Comparison of ENCODE assay signal across 18 mouse cellular contexts in genomic region chr10:81636338-81636737, GRCm38 (mm10). TPM values are rescaled to one million over a fixed set of nuclear protein-coding genes. Genes with fewer than 3 reads are reported as not detected.
A peak's percentile ranks its signal among the peaks of the same experiment; 100 is the strongest.
DNase-seq lines count a peak whose midpoint lies in the region; ATAC-seq and TF ChIP-seq lines count a peak whose summit lies in the region.
"Had no signal": no experiment of that assay in that cellular context is flagged by ENCODE, and none has a peak within 500 bp of the region (broad histone marks: within the 10 kb centered on the region; RNA-seq: fewer than 3 reads in every experiment).

No protein-coding gene starts in this region.

- no peak for TF ChIP-seq EP300 in MEL (IDR thresholded peaks at IDR 0.05; ENCODE audit: low read depth in 1 of 2, low read length in 2 of 2)

- TF ChIP-seq RAD21 in MEL (IDR thresholded peaks at IDR 0.05; ENCODE audit: low read depth, low read length) = no peak

- no peaks in the 10 kb centered on the region for H3K36me3 ChIP-seq in midbrain, embryonic 11.5 days (ENCODE audit: control insufficient read depth, insufficient read depth, low read length)
- H3K36me3 ChIP-seq in midbrain, embryonic 16.5 days (ENCODE audit: control insufficient read depth, insufficient read depth, low read length) = no peaks in the 10 kb centered on the region
- H3K36me3 ChIP-seq in MEL (ENCODE audit: control insufficient read depth in 1 of 2, insufficient read depth in 2 of 2, low read length in 2 of 2) = peaks cover 0 to 6% of the 10 kb centered on the region in 2 experiments; a peak in 2 of 4 replicates
- H3K36me3 ChIP-seq in embryonic facial prominence, embryonic 10.5 days (replicated peaks) = no peaks in the 10 kb centered on the region
- H3K36me3 ChIP-seq: embryonic facial prominence, embryonic 13.5 days; heart, embryonic 10.5 days had no signal

- TF ChIP-seq CTCF in MEL (IDR thresholded peaks at IDR 0.05 in 2 of 3, conservative IDR thresholded peaks at IDR 0.05 in 1 of 3; ENCODE audit: control insufficient read depth in 1 of 3, insufficient read depth in 1 of 3, low read depth in 2 of 3, low read length in 3 of 3, poor library complexity in 1 of 3, severe bottlenecking in 1 of 3) = no peak

- no peaks in the 10 kb centered on the region for H3K79me2 ChIP-seq in MEL (ENCODE audit: control insufficient read depth, insufficient read depth, low read length, poor library complexity)

- ATAC-seq in midbrain, embryonic 11.5 days (ENCODE audit: low FRiP score) = no peak
- no peak for ATAC-seq in midbrain, embryonic 16.5 days
- ATAC-seq: forebrain, embryonic 14.5 days; hindbrain, postnatal 0 days; Patski had no signal

- TF ChIP-seq POLR2A in MEL (IDR thresholded peaks at IDR 0.05; ENCODE audit: control insufficient read depth in 1 of 2, insufficient read depth in 1 of 2, low read depth in 1 of 2, low read length in 2 of 2, poor library complexity in 1 of 2) = no peak

- WGBS in midbrain, embryonic 11.5 days = 23% methylated on average over 8 of the region's 8 CpGs
- WGBS in midbrain, embryonic 16.5 days = 16% methylated on average over 8 of the region's 8 CpGs
- 19% methylated on average over 8 of the region's 8 CpGs for WGBS in embryonic facial prominence, embryonic 10.5 days

- peaks cover 8% of the 10 kb centered on the region for H3K4me1 ChIP-seq in midbrain, embryonic 11.5 days (ENCODE audit: control insufficient read depth, insufficient read depth, low read length)
- H3K4me1 ChIP-seq in midbrain, embryonic 16.5 days (ENCODE audit: control insufficient read depth, insufficient read depth, low read length) = peaks cover 10% of the 10 kb centered on the region
- H3K4me1 ChIP-seq in MEL (ENCODE audit: control insufficient read depth in 1 of 2, insufficient read depth in 2 of 2, low read length in 2 of 2) = peaks cover 0 to 10% of the 10 kb centered on the region in 2 experiments; a peak in 3 of 4 replicates
- H3K4me1 ChIP-seq in embryonic facial prominence, embryonic 10.5 days = peaks cover 24% of the 10 kb centered on the region

- H3K9ac ChIP-seq in midbrain, embryonic 11.5 days (ENCODE audit: low read length) = no peak overlapping the region
- no peak overlapping the region for H3K9ac ChIP-seq in midbrain, embryonic 16.5 days (ENCODE audit: low read depth, low read length)
- H3K9ac ChIP-seq in MEL (ENCODE audit: control insufficient read depth, low read depth, low read length, poor library complexity, severe bottlenecking) = no peak overlapping the region
- H3K9ac ChIP-seq: embryonic facial prominence, embryonic 13.5 days; hindbrain, embryonic 13.5 days had no signal

- no peak overlapping the region for H3K4me2 ChIP-seq in midbrain, embryonic 11.5 days
- no peak overlapping the region for H3K4me2 ChIP-seq in midbrain, embryonic 16.5 days (ENCODE audit: low read length)
- H3K4me2 ChIP-seq: embryonic facial prominence, embryonic 13.5 days; hindbrain, embryonic 13.5 days had no signal

- no peak overlapping the region for H3K4me3 ChIP-seq in midbrain, embryonic 11.5 days (ENCODE audit: low read depth, low read length)
- no peak overlapping the region for H3K4me3 ChIP-seq in midbrain, embryonic 16.5 days (ENCODE audit: low read depth, low read length)
- no peak overlapping the region for H3K4me3 ChIP-seq in MEL (ENCODE audit: control insufficient read depth in 1 of 2, insufficient read depth in 1 of 2, low read depth in 2 of 2, low read length in 2 of 2)
- H3K4me3 ChIP-seq in embryonic facial prominence, embryonic 10.5 days = 0 out of 2 replicates have a peak overlapping the region, but pooled peaks have one; percentile 2
- H3K4me3 ChIP-seq: embryonic facial prominence, embryonic 13.5 days; gastrocnemius, adult 2 months; heart, embryonic 10.5 days; hindbrain, embryonic 13.5 days had no signal

- peak; percentile 5 for DNase-seq in kidney, postnatal 10 days
- no peak for DNase-seq in kidney, adult 11 months
- peak; percentile 54 for DNase-seq in midbrain, embryonic 11.5 days (ENCODE audit: low spot score, missing footprints)
- DNase-seq in MEL (ENCODE audit: low read depth, low spot score) = peak; percentile 42
- no peak for DNase-seq in embryonic facial prominence, embryonic 10.5 days (ENCODE audit: low spot score)
- DNase-seq in urinary bladder, postnatal 25 days (ENCODE audit: low spot score) = no peak
- DNase-seq: adrenal gland, adult 8-10 months; adrenal gland, postnatal 36 days; gastrocnemius, adult 2 months; heart, adult 18-20 months; heart, postnatal 10 days had no signal

- no peak overlapping the region for H3K27ac ChIP-seq in midbrain, embryonic 11.5 days (ENCODE audit: low read depth, low read length)
- H3K27ac ChIP-seq in midbrain, embryonic 16.5 days (ENCODE audit: low read length) = no peak overlapping the region
- H3K27ac ChIP-seq in MEL (ENCODE audit: control insufficient read depth, low read depth, low read length) = no peak overlapping the region
- no peak overlapping the region for H3K27ac ChIP-seq in embryonic facial prominence, embryonic 10.5 days (replicated peaks)
- H3K27ac ChIP-seq: embryonic facial prominence, embryonic 13.5 days; gastrocnemius, adult 2 months; heart, embryonic 10.5 days; hindbrain, embryonic 13.5 days; hindbrain, postnatal 0 days had no signal

- H3K27me3 ChIP-seq in midbrain, embryonic 11.5 days (ENCODE audit: control insufficient read depth, insufficient read depth, low read length) = no peaks in the 10 kb centered on the region
- H3K27me3 ChIP-seq in midbrain, embryonic 16.5 days (ENCODE audit: control insufficient read depth, insufficient read depth, low read depth, low read length) = no peaks in the 10 kb centered on the region
- H3K27me3 ChIP-seq in MEL (ENCODE audit: control insufficient read depth in 1 of 2, insufficient read depth in 2 of 2, low read length in 2 of 2) = no peaks in the 10 kb centered on the region
- H3K27me3 ChIP-seq in embryonic facial prominence, embryonic 10.5 days (replicated peaks; ENCODE audit: low read depth, poor library complexity, severe bottlenecking) = peaks cover 14% of the 10 kb centered on the region
- H3K27me3 ChIP-seq: embryonic facial prominence, embryonic 13.5 days; Patski had no signal

- H3K9me3 ChIP-seq in midbrain, embryonic 11.5 days (ENCODE audit: control insufficient read depth, low read length) = no peaks in the 10 kb centered on the region
- H3K9me3 ChIP-seq in midbrain, embryonic 16.5 days (replicated peaks; ENCODE audit: control insufficient read depth, low read length, poor library complexity, severe bottlenecking) = no peaks in the 10 kb centered on the region
- no peaks in the 10 kb centered on the region for H3K9me3 ChIP-seq in MEL (replicated peaks; ENCODE audit: insufficient read depth, low read length)
- H3K9me3 ChIP-seq in embryonic facial prominence, embryonic 10.5 days = no peaks in the 10 kb centered on the region
- H3K9me3 ChIP-seq: embryonic facial prominence, embryonic 13.5 days; heart, embryonic 10.5 days; hindbrain, embryonic 13.5 days had no signal

TF ChIP-seq in MEL, 35 proteins besides CTCF, POLR2A, EP300 and RAD21 (continues in another document):
- no peak for TF ChIP-seq ZC3H11A (IDR thresholded peaks at IDR 0.05; ENCODE audit: low read depth, low read length)
- no peak for TF ChIP-seq MAZ (IDR thresholded peaks at IDR 0.05; ENCODE audit: low read depth, low read length)
- no peak for TF ChIP-seq NRF1 (IDR thresholded peaks at IDR 0.05; ENCODE audit: insufficient read depth, low read depth, low read length, poor library complexity, severe bottlenecking)

RNA-seq across cellular contexts. Expression of gene Ankrd24, which starts 8.0 kb away (rescaled TPM):
- polyA plus RNA-seq in midbrain, embryonic 11.5 days (2014; fragmentation: Nextera tagmentation; extraction: Ambion mirVana) = 4.2 and 4.6 TPM in 2 replicates
- 18.4 and 18.6 TPM in 2 replicates for polyA plus RNA-seq in midbrain, embryonic 16.5 days (2015; fragmentation: Nextera tagmentation; extraction: Ambion mirVana)
- 3.2 and 4.5 TPM in 2 replicates for total RNA-seq in MEL (2012; rRNA removed)
- polyA plus RNA-seq in MEL (2012; ENCODE audit: insufficient read depth in 1 of 2, insufficient read length in 2 of 2, low read depth in 1 of 2, low replicate concordance in 2 of 2, missing spikeins in 1 of 2) = 10 to 100 TPM in 1 of 2 experiments, not detected in 1; 14.6 TPM
- 5.3 and 7.3 TPM in 2 replicates for polyA plus RNA-seq in embryonic facial prominence, embryonic 10.5 days (2016; fragmentation: Nextera tagmentation; extraction: Ambion mirVana)

RNA-seq across cellular contexts. Expression of gene Sirt6, which starts 8.7 kb away (rescaled TPM):
- polyA plus RNA-seq in midbrain, embryonic 11.5 days (2014; fragmentation: Nextera tagmentation; extraction: Ambion mirVana) = 36.6 and 38.9 TPM in 2 replicates
- 51.3 and 52.3 TPM in 2 replicates for polyA plus RNA-seq in midbrain, embryonic 16.5 days (2015; fragmentation: Nextera tagmentation; extraction: Ambion mirVana)
- 8.2 and 10.5 TPM in 2 replicates for total RNA-seq in MEL (2012; rRNA removed)
- 10 to 100 TPM in 1 of 2 experiments, not detected in 1; 38.2 TPM for polyA plus RNA-seq in MEL (2012; ENCODE audit: insufficient read depth in 1 of 2, insufficient read length in 2 of 2, low read depth in 1 of 2, low replicate concordance in 2 of 2, missing spikeins in 1 of 2)
- 55.1 and 59.2 TPM in 2 replicates for polyA plus RNA-seq in embryonic facial prominence, embryonic 10.5 days (2016; fragmentation: Nextera tagmentation; extraction: Ambion mirVana)

RNA-seq across cellular contexts. Expression of gene Gm10778, which starts 12.5 kb away (rescaled TPM):
- 6.5 and 6.7 TPM in 2 replicates for polyA plus RNA-seq in midbrain, embryonic 11.5 days (2014; fragmentation: Nextera tagmentation; extraction: Ambion mirVana)
- 6.8 and 7.0 TPM in 2 replicates for polyA plus RNA-seq in midbrain, embryonic 16.5 days (2015; fragmentation: Nextera tagmentation; extraction: Ambion mirVana)
- 3.5 and 3.9 TPM in 2 replicates for total RNA-seq in MEL (2012; rRNA removed)
- 1 to 10 TPM in 1 of 2 experiments, not detected in 1; 2.0 TPM for polyA plus RNA-seq in MEL (2012; ENCODE audit: insufficient read depth in 1 of 2, insufficient read length in 2 of 2, low read depth in 1 of 2, low replicate concordance in 2 of 2, missing spikeins in 1 of 2)
- 3.9 and 5.3 TPM in 2 replicates for polyA plus RNA-seq in embryonic facial prominence, embryonic 10.5 days (2016; fragmentation: Nextera tagmentation; extraction: Ambion mirVana)

RNA-seq across cellular contexts. Expression of gene BC025920, which starts 30.3 kb away (rescaled TPM):
- 0.47 and 0.89 TPM in 2 replicates for polyA plus RNA-seq in midbrain, embryonic 11.5 days (2014; fragmentation: Nextera tagmentation; extraction: Ambion mirVana)
- 1.9 and 2.0 TPM in 2 replicates for polyA plus RNA-seq in midbrain, embryonic 16.5 days (2015; fragmentation: Nextera tagmentation; extraction: Ambion mirVana)
- total RNA-seq in MEL (2012; rRNA removed) = 0.98 and 1.1 TPM in 2 replicates
- 1 to 10 TPM in 1 of 2 experiments, not detected in 1; 1.7 TPM for polyA plus RNA-seq in MEL (2012; ENCODE audit: insufficient read depth in 1 of 2, insufficient read length in 2 of 2, low read depth in 1 of 2, low replicate concordance in 2 of 2, missing spikeins in 1 of 2)
- 1.5 and 2.1 TPM in 2 replicates for polyA plus RNA-seq in embryonic facial prominence, embryonic 10.5 days (2016; fragmentation: Nextera tagmentation; extraction: Ambion mirVana)

RNA-seq across cellular contexts. Expression of gene Tle6, which starts 35.5 kb away (rescaled TPM):
- polyA plus RNA-seq in midbrain, embryonic 11.5 days (2014; fragmentation: Nextera tagmentation; extraction: Ambion mirVana) = 4.6 and 6.0 TPM in 2 replicates
- 4.3 and 5.2 TPM in 2 replicates for polyA plus RNA-seq in midbrain, embryonic 16.5 days (2015; fragmentation: Nextera tagmentation; extraction: Ambion mirVana)
- total RNA-seq in MEL (2012; rRNA removed) = 16.9 and 17.3 TPM in 2 replicates
- 10 to 100 TPM in 1 of 2 experiments, not detected in 1; 31.9 TPM for polyA plus RNA-seq in MEL (2012; ENCODE audit: insufficient read depth in 1 of 2, insufficient read length in 2 of 2, low read depth in 1 of 2, low replicate concordance in 2 of 2, missing spikeins in 1 of 2)
- 7.1 and 8.2 TPM in 2 replicates for polyA plus RNA-seq in embryonic facial prominence, embryonic 10.5 days (2016; fragmentation: Nextera tagmentation; extraction: Ambion mirVana)

Comparison
In these comparisons a context has a peak if more than half of its experiments do, and no peak if none do; other contexts are left out.
1. DNase-seq: peak in kidney, postnatal 10 days (single experiment), midbrain, embryonic 11.5 days (single experiment) and MEL (single experiment); none in kidney, adult 11 months (single experiment), embryonic facial prominence, embryonic 10.5 days (single experiment) and urinary bladder, postnatal 25 days (single experiment).